Mouse (Mus musculus) heart, embryonic 11.5 days (tissue): Measurements from ENCODE around the gene Cntrob. TPM values are rescaled to one million over a fixed set of nuclear protein-coding genes. Genes with fewer than 3 reads are reported as not detected.

ENCODE experiments used
- ATAC-seq: fragments of 200-750 bp; cut with Nextera tagmentation; replicated peaks from 2 replicates; pipeline ENCODE4 v1.8.0; 2017; ENCODE audit warnings: moderate library complexity; ENCODE audit not compliant: insufficient number of reproducible peaks, low FRiP score, low TSS enrichment
- H3K27ac ChIP-seq: fragments of 300-500 bp; sonication (generic); 2 replicates; pipeline ENCODE4 v1.5.1; 2014; ENCODE audit warnings: mild to moderate bottlenecking, low read depth, low read length
- H3K27me3 ChIP-seq: fragments of 300-500 bp; sonication (generic); 2 replicates; pipeline ENCODE4 v1.6.1; 2014; ENCODE audit warnings: mild to moderate bottlenecking, low read length, mixed read lengths; ENCODE audit not compliant: control insufficient read depth, insufficient read depth
- H3K36me3 ChIP-seq: fragments of 300-500 bp; sonication (generic); 2 replicates; pipeline ENCODE4 v1.6.1; 2014; ENCODE audit warnings: mild to moderate bottlenecking, low read length, moderate library complexity, mixed read lengths; ENCODE audit not compliant: control insufficient read depth, insufficient read depth
- H3K4me1 ChIP-seq: fragments of 300-500 bp; sonication (generic); 2 replicates; pipeline ENCODE4 v1.6.1; 2014; ENCODE audit warnings: low read length; ENCODE audit not compliant: control insufficient read depth, insufficient read depth
- H3K4me2 ChIP-seq: fragments of 300-500 bp; sonication (generic); 2 replicates; pipeline ENCODE4 v1.6.1; 2014; ENCODE audit warnings: mild to moderate bottlenecking, moderate library complexity
- H3K4me3 ChIP-seq: fragments of 300-500 bp; sonication (generic); 2 replicates; pipeline ENCODE4 v1.5.1; 2014; ENCODE audit warnings: low read depth, low read length
- H3K9ac ChIP-seq: fragments of 300-500 bp; sonication (generic); 2 replicates; pipeline ENCODE4 v1.6.1; 2014; ENCODE audit warnings: mild to moderate bottlenecking, low read depth, low read length, moderate library complexity
- H3K9me3 ChIP-seq: fragments of 300-500 bp; sonication (generic); replicated peaks from 2 replicates; pipeline ENCODE4 v1.6.1; 2016; ENCODE audit warnings: low read length; ENCODE audit not compliant: control insufficient read depth
- WGBS: fragments of 180-500 bp; shearing (Covaris S2); extraction: QIAGEN DNeasy Blood & Tissue Kit; methylation state at CpG from one replicate; pipeline ENCODE4 v1.1.7; 2014; ENCODE audit not compliant: insufficient replicate concordance; 5-methylcytosine and 5-hydroxymethylcytosine counted together
- polyA plus RNA-seq: library from polyadenylated mRNA; unstranded; fragments of >200 nt; fragmentation: Nextera tagmentation; extraction: Ambion mirVana; gene quantifications from 2 replicates; pipeline ENCODE4 v1.2.1, GENCODE M21; 2014

The Cntrob gene
- polyA plus RNA-seq, 1 experiment from 2014 or later, result 10.1 TPM

DNA sequence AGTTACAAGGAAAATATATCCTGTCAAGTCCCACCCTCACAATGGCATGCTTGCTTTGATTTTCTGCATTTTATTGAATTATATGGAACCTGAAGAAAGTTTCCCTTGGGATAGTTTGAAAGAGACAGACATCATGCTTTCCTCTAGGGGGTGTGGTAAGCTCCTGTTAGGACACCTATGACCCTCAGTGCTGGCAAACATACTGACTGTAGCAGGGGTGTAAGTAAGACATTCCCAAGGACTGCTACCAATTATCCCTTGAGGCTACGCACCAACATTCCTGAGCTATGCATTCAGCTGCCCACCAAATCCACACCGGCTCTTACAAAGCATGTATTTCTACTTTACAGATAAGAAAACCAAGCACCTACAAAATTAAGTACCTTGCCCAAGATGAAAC lies 38.9 kb upstream of the Cntrob start:
- H3K9me3 ChIP-seq, result no peaks in the 10 kb centered on the region
- H3K9ac ChIP-seq, result no peak overlapping the region
- no peak overlapping the region for H3K4me2 ChIP-seq
- H3K4me1 ChIP-seq, result peaks cover 22% of the 10 kb centered on the region
- no peak overlapping the region for H3K4me3 ChIP-seq
- H3K36me3 ChIP-seq, result peaks cover 38% of the 10 kb centered on the region
- H3K27me3 ChIP-seq, result no peaks in the 10 kb centered on the region
- H3K27ac ChIP-seq, result no peak overlapping the region
- no peak for ATAC-seq
- 69% methylated on average over 2 of the region's 2 CpGs for WGBS

DNA sequence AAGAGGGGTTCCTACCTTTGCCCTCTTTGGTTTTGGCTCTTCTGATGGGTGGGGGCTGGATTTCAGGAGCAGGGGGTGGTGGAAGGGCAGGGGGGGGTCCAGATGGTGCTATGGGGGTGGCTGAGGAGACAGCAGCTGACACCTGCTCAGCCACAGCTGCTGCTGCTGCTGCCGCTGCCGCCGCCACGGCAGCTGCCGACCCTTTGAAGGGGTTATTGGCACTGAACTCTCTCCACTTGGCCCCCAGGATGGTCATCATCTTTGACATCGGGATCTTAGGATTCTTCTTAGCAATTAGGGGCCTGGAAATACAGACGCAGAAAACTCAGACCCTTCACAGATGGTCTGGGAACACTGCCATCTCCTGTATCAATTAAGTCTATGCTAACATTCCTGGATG lies 38.4 kb upstream of the Cntrob start:
- Histone ChIP-seq H3K27me3 (no peaks in the 10 kb centered on the region), H3K36me3 (peaks cover 41% of the 10 kb centered on the region), H3K9ac (no peak overlapping the region), H3K4me2 (no peak overlapping the region), H3K9me3 (no peaks in the 10 kb centered on the region), H3K4me1 (peaks cover 22% of the 10 kb centered on the region), H3K27ac (no peak overlapping the region), H3K4me3 (no peak overlapping the region)
- no peak for ATAC-seq
- 83% methylated on average over 7 of the region's 7 CpGs for WGBS

- no peak for ATAC-seq
- H3K9me3 ChIP-seq, result no peaks in the 10 kb centered on the region
- no peak overlapping the region for H3K4me3 ChIP-seq
- H3K4me1 ChIP-seq, result no peaks in the 10 kb centered on the region
- H3K9ac ChIP-seq, result no peak overlapping the region
- 89% methylated on average over 12 of the region's 12 CpGs for WGBS
- peaks cover 47% of the 10 kb centered on the region for H3K36me3 ChIP-seq
- H3K4me2 ChIP-seq, result no peak overlapping the region
- H3K27me3 ChIP-seq, result no peaks in the 10 kb centered on the region
- no peak overlapping the region for H3K27ac ChIP-seq
Measured at GRCm38 (mm10) chr11:69357690-69358089, 34.1 kb upstream of the Cntrob start.

- WGBS, result 87% methylated on average over 5 of the region's 5 CpGs
- Histone ChIP-seq H3K27ac (no peak overlapping the region), H3K9ac (no peak overlapping the region), H3K4me1 (no peaks in the 10 kb centered on the region), H3K9me3 (no peaks in the 10 kb centered on the region), H3K4me2 (no peak overlapping the region), H3K4me3 (no peak overlapping the region), H3K36me3 (peaks cover 54% of the 10 kb centered on the region), H3K27me3 (no peaks in the 10 kb centered on the region)
- ATAC-seq, result no peak
Measured at GRCm38 (mm10) chr11:69356544-69356943, 33.0 kb upstream of the Cntrob start.

GRCm38 (mm10) chr11:69346441-69346840 lies 22.9 kb upstream of the Cntrob start:
- Histone ChIP-seq H3K27me3 (no peaks in the 10 kb centered on the region), H3K9ac (no peak overlapping the region), H3K4me3 (no peak overlapping the region), H3K4me1 (no peaks in the 10 kb centered on the region), H3K4me2 (no peak overlapping the region), H3K27ac (no peak overlapping the region), H3K9me3 (no peaks in the 10 kb centered on the region), H3K36me3 (peaks cover 34% of the 10 kb centered on the region)
- 79% methylated on average over 26 of the region's 26 CpGs for WGBS
- ATAC-seq, result no peak

- Histone ChIP-seq H3K36me3 (peaks cover 4% of the 10 kb centered on the region), H3K27ac (peak within 1 kb of the TSS; percentile 17; the same call in 1 of the 2 replicates), H3K9me3 (no peaks in the 10 kb centered on the region), H3K4me1 (peaks cover 10% of the 10 kb centered on the region; the same call in 1 of the 2 replicates), H3K27me3 (peaks cover 15% of the 10 kb centered on the region), H3K4me2 (peak within 1 kb of the TSS; percentile 88), H3K4me3 (peak within 1 kb of the TSS; percentile 55), H3K9ac (peak within 1 kb of the TSS; percentile 77)
- peak; percentile 47 for ATAC-seq
- WGBS, result 3% methylated on average over 99 of the region's 99 CpGs
Measured at GRCm38 (mm10) chr11:69340161-69341131, 16.9 kb upstream of the Cntrob start, which contains the start of gene Rnf227. Rnf227 (plus strand) TSS chr11:69340461.

GRCm38 (mm10) chr11:69334796-69335195 lies 11.2 kb upstream of the Cntrob start:
- Histone ChIP-seq H3K27me3 (peaks cover 16% of the 10 kb centered on the region), H3K9me3 (no peaks in the 10 kb centered on the region), H3K36me3 (no peaks in the 10 kb centered on the region), H3K9ac (no peak overlapping the region), H3K4me3 (no peak overlapping the region), H3K27ac (no peak overlapping the region), H3K4me1 (peaks cover 9% of the 10 kb centered on the region; the same call in 1 of the 2 replicates), H3K4me2 (no peak overlapping the region)
- no peak for ATAC-seq
- 55% methylated on average over 4 of the region's 4 CpGs for WGBS

DNA sequence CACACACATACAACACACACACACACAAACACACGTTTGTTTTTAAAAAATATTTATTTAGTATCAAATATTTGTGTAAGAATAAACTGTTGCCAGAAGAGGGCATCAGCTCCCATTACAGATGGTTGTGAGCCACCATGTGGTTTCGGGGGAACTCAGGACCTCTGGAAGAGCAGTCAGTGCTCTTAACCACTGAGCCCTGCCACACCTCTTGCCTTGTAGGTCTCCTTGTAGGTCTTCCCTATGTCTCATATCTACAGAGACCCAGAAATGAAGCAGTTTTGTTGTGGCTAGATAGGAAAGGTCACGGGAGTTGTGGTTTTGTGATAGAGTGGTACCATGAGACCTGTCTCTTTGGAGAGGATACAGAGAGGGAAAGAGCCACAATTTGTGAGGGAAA lies 10.3 kb upstream of the Cntrob start:
- 53% methylated on average over 3 of the region's 3 CpGs for WGBS
- no peak for ATAC-seq
- no peaks in the 10 kb centered on the region for H3K9me3 ChIP-seq
- peaks cover 15% of the 10 kb centered on the region; the same call in 1 of the 2 replicates for H3K27me3 ChIP-seq
- H3K36me3 ChIP-seq, result no peaks in the 10 kb centered on the region
- H3K4me2 ChIP-seq, result no peak overlapping the region
- H3K4me3 ChIP-seq, result no peak overlapping the region
- H3K9ac ChIP-seq, result no peak overlapping the region
- H3K27ac ChIP-seq, result no peak overlapping the region
- peaks cover 9% of the 10 kb centered on the region; the same call in 1 of the 2 replicates for H3K4me1 ChIP-seq
